ENCODE assay signal across 9 mouse cellular contexts in the genomic region with DNA sequence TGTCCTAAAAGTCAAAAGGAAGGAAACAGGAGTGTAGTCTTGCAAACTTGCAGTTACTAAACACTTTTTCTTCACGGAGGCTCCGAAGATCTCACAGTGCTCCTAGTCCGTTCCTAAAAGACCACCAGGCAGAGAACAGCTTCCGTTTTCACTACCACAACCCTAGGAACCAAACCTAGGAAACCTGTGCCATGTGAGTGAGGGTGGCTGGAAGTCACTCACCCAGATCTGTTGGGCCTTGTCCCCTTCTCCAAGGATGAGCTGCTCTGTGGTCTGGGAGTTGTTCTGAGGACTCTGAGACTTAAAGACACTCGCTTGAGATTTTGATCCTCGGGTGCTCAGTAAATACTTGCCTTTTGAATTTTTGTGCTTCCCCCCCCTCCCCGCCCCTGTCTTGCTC. TPM values are rescaled to one million over a fixed set of nuclear protein-coding genes. Genes with fewer than 3 reads are reported as not detected.
A peak's percentile ranks its signal among the peaks of the same experiment; 100 is the strongest.
DNase-seq lines count a peak whose midpoint lies in the region; ATAC-seq lines count a peak whose summit lies in the region.
"Had no signal": no experiment of that assay in that cellular context is flagged by ENCODE, and none has a peak within 500 bp of the region (broad histone marks: within the 10 kb centered on the region; RNA-seq: fewer than 3 reads in every experiment).

No protein-coding gene starts in this region.

- peak overlapping the region; percentile 94 for H3K4me2 ChIP-seq in heart, embryonic 16.5 days (ENCODE audit: low read depth, low read length)
- peak overlapping the region; percentile 82 for H3K4me2 ChIP-seq in hindbrain, embryonic 12.5 days (replicated peaks)

- no peak overlapping the region for H3K9ac ChIP-seq in heart, embryonic 16.5 days (ENCODE audit: low read length)
- no peak overlapping the region for H3K9ac ChIP-seq in hindbrain, embryonic 12.5 days

- H3K4me3 ChIP-seq in heart, embryonic 16.5 days (ENCODE audit: low read length): peak overlapping the region; percentile 61
- peak overlapping the region; percentile 46 for H3K4me3 ChIP-seq in brown adipose tissue, adult 24 weeks (ENCODE audit: insufficient read depth, low read depth, low read length)
- H3K4me3 ChIP-seq in hindbrain, embryonic 12.5 days: peak overlapping the region; percentile 39

- no peak for DNase-seq in heart, adult 18-20 months
- DNase-seq in gastrocnemius, postnatal 4 days (ENCODE audit: low spot score in 2 of 2): no peak
- no peak for DNase-seq in ovary, postnatal 36 days (ENCODE audit: low spot score)
- no peak for DNase-seq in urinary bladder, adult 18-20 months (ENCODE audit: low spot score in 2 of 2)

- ATAC-seq in heart, embryonic 16.5 days (replicated peaks; ENCODE audit: extremely low read depth, insufficient read depth, low FRiP score): no peak
- ATAC-seq in hindbrain, embryonic 12.5 days (ENCODE audit: low FRiP score): no peak
- ATAC-seq in megakaryocyte progenitor cell, adult 5-6 weeks (replicated peaks; ENCODE audit: poor library complexity): peak; percentile 21

- H3K36me3 ChIP-seq in heart, embryonic 16.5 days (ENCODE audit: control insufficient read depth, insufficient read depth): no peaks in the 10 kb centered on the region
- H3K36me3 ChIP-seq in hindbrain, embryonic 12.5 days: no peaks in the 10 kb centered on the region

- no peak overlapping the region for H3K27ac ChIP-seq in heart, embryonic 16.5 days (ENCODE audit: low read length)
- H3K27ac ChIP-seq in brown adipose tissue, adult 24 weeks (replicated peaks; ENCODE audit: low read depth, low read length): no peak overlapping the region
- H3K27ac ChIP-seq in hindbrain, embryonic 12.5 days: no peak overlapping the region

- peaks cover 2% of the 10 kb centered on the region; the same call in 1 of the 2 replicates for H3K4me1 ChIP-seq in heart, embryonic 16.5 days (ENCODE audit: control insufficient read depth, insufficient read depth, low read length)
- H3K4me1 ChIP-seq in brown adipose tissue, adult 24 weeks (ENCODE audit: control insufficient read depth, insufficient read depth, insufficient read length, low read length): 0 out of 2 replicates have a peak, but pooled peaks cover 4% of the 10 kb centered on the region
- peaks cover 13% of the 10 kb centered on the region for H3K4me1 ChIP-seq in hindbrain, embryonic 12.5 days

- no peaks in the 10 kb centered on the region for H3K9me3 ChIP-seq in heart, embryonic 16.5 days (replicated peaks; ENCODE audit: control insufficient read depth, low read length)
- no peaks in the 10 kb centered on the region for H3K9me3 ChIP-seq in hindbrain, embryonic 12.5 days (replicated peaks)

- no peaks in the 10 kb centered on the region for H3K27me3 ChIP-seq in heart, embryonic 16.5 days (ENCODE audit: control insufficient read depth, insufficient read depth, low read length)
- peaks cover 18% of the 10 kb centered on the region for H3K27me3 ChIP-seq in hindbrain, embryonic 12.5 days

- 10% methylated on average over 7 of the region's 7 CpGs for WGBS in heart, embryonic 16.5 days
- 9% methylated on average over 7 of the region's 7 CpGs for WGBS in hindbrain, embryonic 12.5 days

RNA-seq across cellular contexts. Expression of a gene that starts 0.4 kb away (rescaled TPM):
- polyA plus RNA-seq in heart, embryonic 16.5 days (2015; fragmentation: Nextera tagmentation; extraction: Ambion mirVana): 0.63 and 0.76 TPM in 2 replicates
- under 1 TPM; 0.20 to 0.54 TPM for total RNA-seq in heart, adult 18-20 months (2021)
- polyA plus RNA-seq in brown adipose tissue, adult 24 weeks (2012; ENCODE audit: insufficient read depth, insufficient read length, missing spikeins): not detected in 2 replicates
- polyA plus RNA-seq in hindbrain, embryonic 12.5 days (2016; fragmentation: Nextera tagmentation; extraction: Ambion mirVana): 0.22 and 0.27 TPM in 2 replicates
- 1.7 and 2.2 TPM in 2 replicates for total RNA-seq in megakaryocyte progenitor cell, adult 5-6 weeks (2015)
- 0.87 and 1.8 TPM in 2 replicates for total RNA-seq in megakaryocyte progenitor cell, adult 5-6 weeks (2017)
- under 1 TPM in 1 of 2 experiments, not detected in 1; 0.10 TPM for total RNA-seq in gastrocnemius, postnatal 4 days (2021)
- total RNA-seq: MEL had no signal
